Mouse (Mus musculus) induced T-regulatory cell, adult 2 months (primary cell): ENCODE data around the gene Pla2g16.
A peak's percentile ranks its signal among the peaks of the same experiment; 100 is the strongest.

Experiments
- DNase-seq: peaks from one replicate; pipeline ENCODE4 v3.0.0-alpha.2; 2012; ENCODE audit warnings: low read depth

Gene Pla2g16

DNA sequence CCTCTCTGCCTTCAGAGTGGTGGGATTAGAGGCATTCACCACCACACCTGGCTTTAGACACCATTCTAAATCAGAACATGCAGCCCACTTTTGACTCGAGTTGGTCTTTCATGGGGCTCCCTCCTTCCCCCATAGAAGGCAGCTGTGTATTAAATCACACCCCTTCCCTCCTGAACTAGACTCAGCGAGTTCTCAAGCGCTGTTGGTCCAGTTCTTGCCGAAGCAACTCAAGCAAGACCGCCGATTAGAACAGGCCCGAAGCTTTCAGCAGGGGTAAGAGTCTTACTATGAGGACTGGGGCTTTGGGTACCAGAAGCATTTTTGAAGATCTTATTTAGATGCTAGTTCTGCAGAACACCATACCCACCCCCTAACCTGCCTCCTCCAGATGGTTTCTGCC, 55.9 kb downstream of the Pla2g16 start:
- DNase-seq, result no peak

GRCm38 (mm10) chr19:7616231-7616930, 59.1 kb downstream of the Pla2g16 start:
- DNase-seq, result no peak

- no peak for DNase-seq
These were observed 59.8 kb downstream of the Pla2g16 start for GRCm38 (mm10) chr19:7617085-7617484.

DNA sequence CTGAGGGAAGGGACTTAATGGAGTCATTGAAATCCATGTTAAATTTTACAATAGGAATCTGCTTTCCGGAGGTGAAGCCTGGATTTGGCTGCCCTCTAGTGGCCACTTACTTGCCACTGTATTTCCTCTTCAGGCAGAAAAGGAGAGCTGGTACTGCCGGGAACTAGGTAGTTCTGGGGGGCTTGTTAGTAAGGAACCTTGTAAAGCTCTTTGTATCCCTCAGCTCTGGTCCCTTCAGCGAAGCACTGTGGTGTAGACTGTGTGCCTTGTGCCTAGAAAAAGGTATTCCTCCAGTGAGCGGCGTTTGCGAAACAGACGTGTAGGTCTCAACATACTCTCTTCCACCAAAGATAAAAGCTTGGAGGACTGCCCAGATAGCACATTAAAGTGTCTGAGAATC, 60.4 kb downstream of the Pla2g16 start:
- DNase-seq, result peak; percentile 71

- DNase-seq, result no peak
These were observed 75.8 kb downstream of the Pla2g16 start for GRCm38 (mm10) chr19:7633021-7633420.

DNA sequence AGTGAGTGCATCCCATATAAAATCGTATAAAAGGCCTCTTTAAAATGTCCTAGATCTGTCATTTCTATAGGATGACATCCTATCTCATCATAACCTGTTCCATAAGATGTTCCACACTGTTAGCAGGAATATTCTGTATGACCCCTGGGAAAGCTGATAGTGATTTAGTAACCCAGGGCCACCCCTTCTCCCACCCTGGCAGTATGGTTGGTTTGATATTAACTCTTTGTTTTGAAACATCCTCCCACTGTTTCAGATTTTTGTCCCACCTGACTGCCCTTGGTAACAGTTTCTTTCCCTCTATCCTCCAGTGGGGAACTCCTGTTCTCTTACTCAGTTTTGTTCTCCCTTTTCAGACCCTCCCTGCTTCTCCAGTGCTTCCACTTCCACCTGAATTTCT, 76.5 kb downstream of the Pla2g16 start:
- DNase-seq, result no peak
